Mouse (Mus musculus) mesoderm, embryonic 11.5 days (tissue): ENCODE measurements around the gene Tmem86b.
"Not testable (repeated sequence)": the region's sequence is repeated elsewhere in the genome, so short reads cannot be mapped to it uniquely, and the experiment has no call there.

ENCODE experiments used
- DNase-seq: peaks from one replicate; pipeline ENCODE4 v3.0.0-alpha.2; 2012; ENCODE audit warnings: low read depth, low spot score

The Tmem86b gene

DNA sequence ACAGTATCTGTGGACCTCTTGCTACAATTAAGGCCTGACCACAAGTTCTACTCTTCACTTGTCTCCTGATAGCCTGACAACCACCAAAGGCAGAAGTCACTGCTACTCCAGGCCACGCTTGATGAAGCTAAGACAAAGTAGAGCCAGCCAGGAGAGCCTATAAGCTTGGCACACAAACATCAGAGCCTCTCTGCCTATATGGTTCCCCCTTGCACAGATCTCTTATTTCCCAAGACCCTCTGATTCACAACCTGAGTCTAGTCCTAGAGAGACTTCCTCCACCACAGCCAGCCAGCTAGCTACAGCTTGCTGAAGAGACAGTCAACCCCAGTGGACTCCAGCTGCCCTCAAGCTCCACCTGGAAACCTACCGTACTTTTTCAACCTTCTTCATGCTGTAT, 16.8 kb upstream of the Tmem86b start:
- no peak for DNase-seq

DNA sequence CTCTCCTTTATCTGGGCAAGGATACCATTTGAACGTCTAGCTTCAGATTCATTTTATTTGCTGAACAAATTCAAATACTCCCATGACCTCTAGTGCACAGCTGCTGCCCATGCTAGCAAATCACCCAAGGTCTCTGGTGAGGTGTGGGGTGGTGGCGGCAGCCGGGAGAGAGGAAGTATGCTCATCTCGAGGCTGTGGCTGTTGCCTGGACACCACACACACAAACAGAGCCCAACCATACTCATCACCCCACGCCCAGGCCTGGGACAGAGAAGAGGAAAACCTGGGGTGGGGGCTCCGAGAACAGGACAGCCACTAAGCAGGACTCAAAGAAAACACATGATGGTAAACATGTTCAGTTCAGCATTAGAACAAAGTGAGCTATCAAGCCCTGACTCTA, 16.1 kb upstream of the Tmem86b start:
- DNase-seq: no peak

DNA sequence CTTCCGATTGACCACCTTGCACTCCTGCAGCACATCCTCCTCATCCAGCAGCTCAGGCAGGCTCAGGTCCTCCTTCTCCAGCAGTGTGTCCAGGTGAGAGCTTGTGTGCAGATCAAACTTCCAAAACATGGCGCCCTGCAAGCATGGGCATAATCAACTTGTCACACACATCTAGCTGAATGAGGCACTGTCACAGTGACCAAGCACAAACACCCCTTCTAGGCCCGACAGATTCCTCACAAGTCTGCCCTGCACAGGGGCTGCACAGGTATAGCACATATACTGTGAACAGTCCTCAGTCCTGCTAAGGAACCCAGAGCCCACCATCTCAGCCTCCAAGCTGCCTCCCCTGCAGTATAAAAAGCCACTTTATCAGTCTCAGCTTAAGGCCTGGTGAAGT, 15.6 kb upstream of the Tmem86b start:
- no peak for DNase-seq

DNA sequence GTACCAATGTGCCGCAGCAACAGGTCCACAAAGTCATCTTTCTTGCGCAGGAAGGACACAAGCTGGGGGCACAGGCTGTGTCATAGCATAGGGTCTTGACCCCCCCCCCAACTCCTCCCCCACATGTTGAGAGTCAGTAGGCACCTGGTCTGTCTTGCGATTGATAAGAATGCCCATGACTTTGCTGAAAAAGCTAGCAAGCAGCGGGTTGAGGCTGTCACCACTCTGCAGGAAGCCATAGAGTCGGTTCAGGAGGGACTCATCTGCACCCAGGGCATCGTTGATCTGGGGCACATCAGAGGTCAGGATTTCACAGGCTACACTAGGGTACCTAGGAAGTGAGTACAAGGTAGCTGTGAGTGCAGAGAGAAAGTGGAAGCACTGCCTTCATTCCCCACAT, 12.0 kb upstream of the Tmem86b start:
- DNase-seq: no peak

DNA sequence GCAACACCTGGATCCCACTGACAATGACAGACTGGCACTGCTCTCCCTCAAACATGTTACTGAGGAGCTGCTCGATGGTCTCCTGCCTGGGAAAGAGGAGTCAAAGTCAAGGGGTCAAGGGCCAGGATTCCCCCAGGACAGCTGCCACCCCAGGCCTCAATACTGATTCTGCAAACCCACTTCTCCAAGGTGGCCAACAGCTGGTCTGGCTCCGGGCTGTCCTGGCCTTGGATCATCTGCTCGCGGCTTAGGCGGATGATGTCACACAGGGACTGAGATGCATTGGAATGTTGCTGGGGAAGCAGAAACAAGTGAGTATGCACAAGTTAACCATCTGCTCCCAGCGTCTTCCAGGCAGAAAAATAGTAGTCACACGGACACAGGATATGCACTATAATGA, 10.7 kb upstream of the Tmem86b start:
- no peak for DNase-seq

DNA sequence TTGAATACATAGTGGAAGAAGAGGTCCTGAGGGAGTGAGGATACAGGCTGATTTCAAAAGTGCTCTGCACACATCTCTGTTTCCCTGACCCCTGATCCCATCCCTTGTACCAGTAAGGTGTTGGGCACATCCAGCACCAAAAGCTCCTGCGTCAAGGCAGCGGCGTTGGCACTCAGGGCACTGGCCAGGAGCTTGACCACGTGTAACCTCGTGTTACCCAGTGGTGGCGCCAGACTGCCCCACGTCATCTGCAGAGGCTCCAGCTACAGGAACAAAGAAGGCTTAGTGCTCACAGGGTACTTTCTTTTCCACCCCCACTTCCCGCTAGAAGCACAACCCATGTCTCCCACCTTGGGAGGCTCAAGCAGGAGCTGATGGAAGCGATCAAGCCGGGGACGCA, 9.9 kb upstream of the Tmem86b start:
- DNase-seq: no peak

DNA sequence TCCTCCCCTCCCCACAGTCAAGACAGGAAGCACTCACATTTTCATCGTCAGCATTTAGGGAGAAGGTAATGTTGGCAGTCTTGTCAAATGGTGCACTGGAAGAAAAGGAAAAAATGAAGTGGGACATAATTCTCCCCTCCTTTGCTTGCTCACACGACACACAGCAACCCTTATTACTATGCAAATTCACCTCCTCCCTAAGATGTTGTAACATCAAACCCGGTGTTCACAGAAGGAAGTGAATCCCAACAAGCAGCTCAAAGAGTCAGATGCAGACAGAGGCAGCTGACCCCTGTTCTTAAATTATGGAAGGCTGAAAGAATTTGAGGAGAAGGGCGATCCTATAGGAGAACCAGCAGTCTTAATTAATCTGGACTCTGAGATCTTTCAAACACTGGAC, 5.0 kb upstream of the Tmem86b start:
- no peak for DNase-seq

DNA sequence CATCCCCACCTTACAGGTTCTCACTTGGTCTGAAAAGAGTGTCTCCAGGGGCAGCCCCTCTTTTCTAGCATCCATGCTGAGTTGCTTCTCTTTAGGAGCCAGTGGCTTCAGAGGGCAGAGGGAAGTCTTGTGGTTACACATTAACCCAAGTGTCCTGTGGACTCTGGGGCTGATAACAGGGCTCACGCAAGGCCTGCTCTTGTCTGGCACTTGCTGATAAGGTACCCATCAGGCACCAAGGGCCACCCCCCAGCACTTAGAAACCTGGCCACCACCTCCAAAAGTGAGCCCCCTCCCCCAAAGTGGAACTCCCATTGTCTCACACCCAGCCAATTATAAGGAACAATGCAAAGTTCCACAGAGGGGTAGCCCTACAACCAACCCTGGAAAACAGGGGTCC, 1.0 kb downstream of the Tmem86b start:
- no peak for DNase-seq

DNA sequence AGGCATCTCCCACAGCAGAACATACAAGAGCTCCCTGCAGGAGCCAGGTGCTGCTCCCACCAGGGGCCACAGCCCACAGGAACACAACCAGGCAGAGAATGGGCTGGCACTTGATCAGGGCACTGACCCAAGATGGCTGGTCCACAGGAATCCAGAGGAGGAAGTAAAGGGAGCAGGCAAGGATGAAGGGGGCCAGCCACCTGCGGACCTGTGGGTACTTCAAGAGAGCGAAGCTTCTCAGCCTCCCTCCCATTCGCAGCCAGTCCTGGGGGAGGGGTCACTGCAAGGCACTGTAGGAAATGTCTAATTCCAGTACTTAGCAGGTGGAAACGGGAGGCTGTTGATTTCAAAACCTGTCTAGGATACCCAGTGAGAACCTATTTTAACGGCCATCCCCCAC, 1.6 kb downstream of the Tmem86b start:
- DNase-seq: no peak

DNA sequence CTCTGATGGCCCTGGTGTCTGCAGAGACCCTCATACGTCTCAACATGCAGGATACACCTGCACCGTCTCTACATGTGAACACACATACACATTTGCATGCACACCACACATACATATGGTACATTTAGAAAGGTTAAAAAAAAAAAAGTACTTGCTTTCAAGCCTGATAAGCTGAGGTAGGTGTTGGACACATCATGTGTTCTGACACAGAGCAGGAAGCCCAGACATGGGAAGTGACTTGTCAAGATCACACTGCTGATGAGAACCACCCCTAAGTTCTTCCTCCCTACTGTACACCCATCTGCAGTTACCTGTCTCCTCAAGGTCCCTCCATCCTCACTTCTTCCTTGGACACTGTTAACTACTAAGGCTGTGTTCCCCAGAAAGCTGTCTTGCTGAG, 5.3 kb downstream of the Tmem86b start:
- no peak for DNase-seq

DNA sequence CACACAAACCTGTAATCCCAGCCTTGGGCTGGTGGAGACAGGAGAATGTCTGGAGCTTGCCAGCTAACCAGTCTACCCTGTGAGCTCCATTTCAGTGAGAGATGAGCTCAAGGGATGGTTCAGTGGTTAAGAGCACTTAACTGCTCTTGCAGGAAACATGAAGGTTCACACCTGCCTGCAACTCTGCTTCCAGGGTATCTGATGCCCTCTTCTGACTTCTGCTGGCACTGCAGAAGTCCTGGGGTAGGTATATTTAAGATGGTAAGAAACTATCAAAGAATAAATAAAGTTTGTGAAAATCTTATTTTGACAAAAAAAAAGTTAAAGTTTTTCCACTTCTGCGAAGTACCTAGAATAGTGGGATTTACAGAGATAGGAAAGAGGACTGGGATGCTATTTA, 6.9 kb downstream of the Tmem86b start:
- no peak for DNase-seq

DNA sequence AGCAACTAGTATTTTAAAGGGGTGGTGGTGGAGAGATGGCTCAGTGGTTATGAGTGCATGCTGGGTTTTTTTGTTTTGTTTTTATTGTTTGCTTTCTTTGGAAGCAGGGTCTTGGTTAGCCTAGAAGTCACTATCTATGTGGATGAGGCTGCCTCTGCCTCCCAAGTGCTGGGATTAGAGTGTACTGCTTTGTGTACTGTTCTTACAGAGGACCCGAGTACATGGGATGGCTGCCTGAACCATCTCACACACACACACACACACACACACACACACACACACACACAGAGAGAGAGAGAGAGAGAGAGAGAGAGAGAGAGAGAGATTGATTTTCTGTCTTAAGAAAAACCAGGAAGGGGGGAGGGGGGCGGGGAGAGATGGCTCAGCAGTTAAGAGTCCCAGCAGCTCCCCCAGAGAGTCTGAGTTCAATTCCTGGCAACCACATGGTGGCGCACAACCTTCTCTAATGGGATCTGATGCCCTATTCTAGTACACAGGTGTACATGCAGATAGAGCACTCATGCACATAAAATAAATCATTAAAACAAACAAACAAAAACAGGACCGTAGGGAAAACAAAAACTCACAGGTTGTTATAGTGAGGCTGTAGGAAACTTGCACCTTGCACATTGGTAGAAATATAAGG, 7.6 kb downstream of the Tmem86b start:
- DNase-seq: peak; percentile 37

DNA sequence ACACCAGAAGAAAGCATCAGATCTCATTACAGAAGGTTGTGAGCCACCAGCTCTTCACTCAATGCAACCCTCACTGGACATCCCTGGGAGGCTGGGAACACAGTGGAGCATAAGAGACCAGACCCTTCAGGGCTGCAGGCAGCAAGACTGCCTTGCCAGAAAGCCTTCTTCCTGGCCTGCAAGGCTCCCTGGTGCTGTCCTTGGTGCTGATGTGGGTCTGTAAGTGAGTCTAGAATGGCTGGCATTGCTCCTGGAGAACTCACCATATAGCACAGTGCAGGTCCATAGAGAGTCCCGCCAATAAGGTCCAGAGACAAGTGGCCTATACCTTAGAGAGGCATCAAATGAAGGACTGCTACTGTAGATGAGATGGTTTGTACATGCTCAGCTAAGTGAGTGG, 11.2 kb downstream of the Tmem86b start:
- DNase-seq: peak; percentile 77

DNA sequence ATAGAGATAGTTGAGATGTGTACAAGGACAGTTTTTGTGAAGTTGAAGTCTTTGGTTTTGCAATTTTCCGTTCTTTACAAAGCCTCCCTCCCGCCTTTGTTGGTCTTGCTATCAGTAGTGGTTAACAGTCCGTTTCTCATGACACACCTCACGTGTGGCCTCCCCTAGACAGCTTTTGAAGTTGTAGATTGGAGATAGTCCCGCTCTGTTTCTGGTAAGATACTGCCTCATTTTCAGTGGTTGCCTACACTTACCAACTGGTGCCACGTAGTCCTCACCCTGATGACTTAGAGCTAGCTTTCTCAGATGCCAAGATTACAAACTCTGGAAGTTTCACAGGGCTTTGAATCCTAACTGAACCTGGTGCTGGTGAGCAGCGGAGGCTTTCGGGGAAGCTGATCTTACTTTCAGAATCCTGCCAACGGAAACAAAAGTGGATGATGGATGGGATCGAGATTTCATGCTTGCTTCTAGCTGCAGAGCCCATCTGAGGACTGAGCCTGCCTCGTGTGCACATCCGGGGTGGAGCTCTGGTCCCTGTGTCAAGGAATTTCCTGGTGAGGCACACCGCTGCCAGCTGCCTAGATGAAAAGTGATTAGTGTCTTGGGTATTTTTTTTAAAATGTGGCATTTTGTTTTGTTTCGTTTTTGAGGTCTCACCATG, 17.4 kb downstream of the Tmem86b start:
- no peak for DNase-seq

DNA sequence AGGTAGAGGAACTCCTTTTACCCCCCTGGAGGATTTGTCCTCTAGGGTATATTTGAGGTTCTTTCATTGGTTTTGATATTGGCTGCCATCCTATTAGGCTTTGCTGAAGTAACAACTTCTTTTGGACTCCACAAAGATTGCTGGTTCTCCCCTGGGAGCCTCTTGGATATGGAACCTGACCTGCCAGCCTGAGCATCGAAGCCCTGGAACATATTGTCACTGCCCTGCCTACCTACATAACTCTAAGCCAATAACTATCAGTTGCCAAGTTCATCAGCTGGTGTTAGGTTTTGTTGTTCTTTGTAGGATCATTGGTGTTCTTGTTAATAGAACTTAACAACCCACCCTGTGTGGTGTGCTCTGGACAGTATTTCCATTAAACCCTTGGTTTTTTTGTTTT, 18.3 kb downstream of the Tmem86b start:
- DNase-seq: no peak

DNA sequence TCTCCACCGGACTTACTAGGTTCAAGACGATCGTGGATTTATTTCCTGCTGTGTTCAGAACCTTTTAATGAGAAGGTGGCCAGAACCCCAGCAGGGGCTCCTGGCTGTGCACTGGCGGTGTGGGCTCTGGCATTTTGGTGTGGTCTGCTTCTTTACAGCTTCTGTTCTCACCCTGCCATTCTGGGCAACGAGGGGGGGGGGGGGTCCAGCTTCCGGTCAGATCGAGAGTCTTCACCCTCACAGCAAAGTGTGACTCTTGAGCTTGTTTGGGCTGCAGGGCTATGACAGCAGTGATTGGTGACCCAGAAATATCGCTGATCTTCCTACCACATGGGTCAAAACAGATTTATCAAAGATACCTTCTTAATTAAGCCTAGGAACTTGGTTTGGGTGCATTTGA, 18.8 kb downstream of the Tmem86b start:
- no peak for DNase-seq

DNA sequence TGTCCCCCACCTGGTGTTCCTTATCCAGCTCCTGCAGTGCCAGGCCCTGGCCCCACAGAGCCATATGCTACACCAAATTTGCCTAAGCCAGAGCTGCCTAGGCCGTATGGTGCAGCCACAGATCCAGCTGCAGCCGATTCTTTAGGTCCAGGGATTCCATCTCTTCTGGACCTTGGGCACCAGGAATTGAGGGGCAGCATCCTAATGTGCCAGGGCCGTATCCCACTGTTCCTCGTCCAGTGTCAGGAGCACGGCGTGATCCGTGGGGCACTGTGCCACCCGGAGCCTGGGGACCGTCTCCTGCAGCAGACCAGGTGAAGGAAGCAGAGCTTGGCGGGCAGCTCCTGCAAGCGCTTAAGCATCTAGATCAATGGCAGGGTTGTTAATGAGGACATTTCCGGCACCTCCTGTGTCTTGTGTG, 19.3 kb downstream of the Tmem86b start:
- DNase-seq: no peak

DNA sequence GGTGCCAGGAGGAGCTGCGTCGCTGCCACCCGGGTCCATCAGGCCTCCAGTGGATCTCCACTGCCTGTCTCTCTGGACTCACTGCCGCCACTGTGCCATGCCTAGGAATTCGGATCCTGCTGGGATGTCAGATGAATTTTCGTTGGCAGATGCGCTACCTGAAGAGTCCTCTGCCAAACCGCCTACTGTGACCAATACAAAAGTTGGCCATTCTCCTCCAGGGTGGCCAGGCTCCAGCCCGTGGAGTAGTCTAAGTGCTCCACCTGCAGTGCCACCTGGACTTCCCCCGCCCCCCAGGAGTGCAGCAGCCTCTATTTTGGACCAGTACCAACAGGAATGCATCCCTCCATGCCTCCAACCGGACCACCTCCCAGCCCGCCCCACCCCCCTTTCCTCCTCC, 19.7 kb downstream of the Tmem86b start:
- no peak for DNase-seq

DNA sequence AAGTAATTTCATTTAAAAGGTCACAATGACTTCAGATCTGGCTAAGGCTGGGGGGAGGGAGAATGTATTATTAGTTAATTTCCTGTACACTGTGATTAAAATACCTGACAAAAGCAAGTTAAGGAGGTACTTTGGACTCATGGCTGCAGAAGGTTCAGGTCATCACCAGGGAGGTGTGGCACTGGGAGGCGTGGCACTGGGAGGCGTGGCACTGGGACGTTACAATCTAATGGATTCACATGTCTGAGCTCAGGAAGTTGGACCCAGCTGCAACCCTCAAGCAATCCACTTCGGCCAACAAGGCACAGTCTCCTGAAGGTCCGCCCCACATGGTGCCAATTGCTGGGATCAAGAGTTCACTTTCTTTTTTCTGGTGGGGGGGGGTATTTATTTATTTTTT, 23.2 kb downstream of the Tmem86b start:
- DNase-seq: no peak

DNA sequence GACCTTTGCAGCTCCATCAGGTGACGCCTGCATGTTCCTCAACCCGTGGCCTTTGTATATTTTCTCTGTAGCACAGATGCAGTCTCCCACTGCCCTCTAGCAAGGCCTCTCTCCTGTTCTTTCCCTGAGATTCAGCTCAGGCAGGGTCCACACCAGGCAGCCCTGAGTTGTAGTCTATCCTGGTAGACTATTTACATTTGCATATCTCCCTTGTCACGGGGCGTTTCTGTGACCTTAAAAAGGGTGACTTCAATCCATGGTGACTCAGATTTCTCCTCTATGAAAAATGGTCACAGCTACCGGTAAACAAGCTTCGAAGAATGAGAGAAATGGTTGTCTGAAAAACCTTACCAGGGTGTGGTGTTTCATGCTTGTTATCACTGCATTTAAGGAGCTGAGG, 27.3 kb downstream of the Tmem86b start, which contains the start of gene Ptprh:
Gene Ptprh (minus strand): TSS at position 169 of the 400 bp plus-strand sequence.
- no peak for DNase-seq

DNA sequence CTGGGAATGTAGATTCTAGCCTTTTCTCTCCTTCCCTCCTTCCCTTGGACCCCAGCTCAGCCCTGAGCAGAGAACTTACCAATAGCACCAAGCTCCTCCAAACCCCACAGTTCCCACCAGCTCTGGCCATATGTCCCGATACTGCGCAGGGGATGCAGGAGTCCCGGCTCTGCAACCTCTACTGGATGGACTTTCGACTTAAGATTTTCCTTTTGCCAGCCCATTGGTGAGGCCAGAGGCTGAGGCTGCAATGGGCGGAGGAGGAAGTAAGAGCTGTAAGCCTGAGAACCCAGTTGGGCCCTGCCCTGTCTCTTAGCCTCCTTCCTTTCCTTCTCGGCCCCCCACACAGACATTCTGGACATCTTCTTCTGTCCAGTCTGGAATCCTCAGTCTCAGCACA, 28.3 kb downstream of the Tmem86b start:
- DNase-seq: no peak

DNA sequence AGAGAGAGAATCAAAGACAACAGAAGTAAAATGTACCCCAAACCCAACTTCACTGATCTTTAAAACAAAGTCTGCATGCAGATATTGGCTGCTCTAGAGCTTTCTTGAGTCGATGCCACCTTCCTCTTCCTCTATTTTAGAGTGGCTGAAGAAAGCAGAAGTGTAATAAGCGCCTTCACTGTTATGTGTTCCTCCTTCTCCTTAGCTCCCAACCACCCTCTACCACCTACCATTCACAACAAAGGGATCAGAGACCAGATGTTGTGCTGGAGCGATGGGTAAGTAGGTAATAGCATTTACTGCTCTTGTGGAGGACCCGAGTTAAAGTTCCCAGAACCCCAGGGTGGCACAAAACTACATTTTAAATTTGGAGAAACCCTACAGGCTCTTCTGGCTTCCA, 34.2 kb downstream of the Tmem86b start:
- DNase-seq: not testable (repeated sequence)

DNA sequence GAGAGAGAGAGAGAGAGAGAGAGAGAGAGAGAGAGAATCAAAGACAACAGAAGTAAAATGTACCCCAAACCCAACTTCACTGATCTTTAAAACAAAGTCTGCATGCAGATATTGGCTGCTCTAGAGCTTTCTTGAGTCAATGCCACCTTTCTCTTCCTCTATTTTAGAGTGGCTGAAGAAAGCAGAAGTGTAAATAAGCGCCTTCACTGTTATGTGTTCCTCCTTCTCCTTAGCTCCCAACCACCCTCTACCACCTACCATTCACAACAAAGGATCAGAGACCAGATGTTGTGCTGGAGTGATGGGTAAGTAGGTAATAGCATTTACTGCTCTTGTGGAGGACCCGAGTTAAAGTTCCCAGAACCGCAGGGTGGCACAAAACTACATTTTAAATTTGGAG, 49.7 kb downstream of the Tmem86b start:
- not testable (repeated sequence) for DNase-seq
